Mouse (Mus musculus): ENCODE results near the gene Rnf25.

Rnf25 gene

GRCm38 (mm10) chr1:74565834-74566233, 35.4 kb downstream of the Rnf25 start:
- POLR2A ChIA-PET = interaction anchor here in 1 of 4 experiments (0.7 to 1.8 kb wide), 4 partner anchors 25 to 60 kb away, joined by 3 to 4 read pairs (median 3); partner anchors contain the start of gene Cnot9
- CTCF ChIA-PET = interaction anchor here in 1 of 4 experiments (0.7 kb wide), 1 partner anchor 229 kb away, joined by 3 read pairs; no protein-coding TSS in a partner anchor

DNA sequence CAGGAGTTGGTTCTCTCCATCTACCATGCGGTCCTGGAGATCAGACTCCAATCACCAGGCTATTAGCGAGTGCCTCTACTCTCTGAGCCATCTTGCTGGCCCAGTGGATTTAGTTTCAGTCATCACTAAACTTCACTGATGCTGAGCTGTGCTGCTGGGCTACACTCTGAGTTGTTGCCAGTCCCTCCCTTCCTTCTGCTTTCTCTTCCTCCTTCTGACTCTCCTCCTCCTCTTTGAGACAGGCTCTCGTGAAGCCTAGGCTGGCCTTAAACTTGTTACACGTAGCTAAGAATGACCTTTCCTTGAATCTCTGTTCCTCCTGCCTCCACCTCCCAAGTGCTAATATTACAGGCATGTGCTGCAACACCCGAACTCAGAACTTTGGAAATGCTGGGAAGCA, 42.1 kb downstream of the Rnf25 start:
- CTCF ChIA-PET = interaction anchor here in 1 of 4 experiments (0.6 kb wide), 1 partner anchor 78 kb away, joined by 3 read pairs; no protein-coding TSS in a partner anchor

GRCm38 (mm10) chr1:74544184-74544583, 57.0 kb downstream of the Rnf25 start, which contains the start of gene Usp37:
TSS of gene Usp37 (minus strand) at chr1:74544284.
- ChIA-PET POLR2A (interaction anchor here in 1 of 4 experiments (1.5 kb wide), 1 partner anchor 16 kb away, joined by 5 read pairs; no protein-coding TSS in a partner anchor), CTCF (interaction anchor here in 1 of 4 experiments (0.6 kb wide), 1 partner anchor 9 kb away, joined by 3 read pairs; no protein-coding TSS in a partner anchor)

More for the DNA sequence above, 42.1 kb downstream of the Rnf25 start:
- POLR2A ChIA-PET = interaction anchor here in 1 of 4 experiments (1.7 kb wide), 1 partner anchor 11 kb away, joined by 5 read pairs; no protein-coding TSS in a partner anchor

All from embryonic stem cell, embryonic (primary cell).